In genomic region chr5:53196387-53197088, GRCm38 (mm10) we compare ENCODE assay signal across 10 mouse cellular contexts. TPM values are rescaled to one million over a fixed set of nuclear protein-coding genes. Genes with fewer than 3 reads are reported as not detected.
DNase-seq lines count a peak whose midpoint lies in the region; ATAC-seq and TF ChIP-seq lines count a peak whose summit lies in the region.
"Had no signal": no experiment of that assay in that cellular context is flagged by ENCODE, and none has a peak within 500 bp of the region (broad histone marks: within the 10 kb centered on the region; RNA-seq: fewer than 3 reads in every experiment).

No protein-coding gene starts in this region.

- no peaks in the 10 kb centered on the region for H3K36me3 ChIP-seq in hindbrain, embryonic 16.5 days (ENCODE audit: control insufficient read depth, insufficient read depth, low read length)
- H3K36me3 ChIP-seq in hindbrain, embryonic 12.5 days, result no peaks in the 10 kb centered on the region
- H3K36me3 ChIP-seq: embryonic facial prominence, embryonic 10.5 days; lung, embryonic 15.5 days had no signal

- 82% methylated on average over 10 of the region's 10 CpGs for WGBS in hindbrain, embryonic 16.5 days
- WGBS in hindbrain, embryonic 12.5 days, result 77% methylated on average over 10 of the region's 10 CpGs

- no peak overlapping the region for H3K4me2 ChIP-seq in hindbrain, embryonic 16.5 days (ENCODE audit: low read length)
- H3K4me2 ChIP-seq in hindbrain, embryonic 12.5 days (replicated peaks), result no peak overlapping the region
- H3K4me2 ChIP-seq: lung, embryonic 15.5 days had no signal

- DNase-seq in Patski (ENCODE audit: low read depth, low spot score), result peak; percentile 27
- DNase-seq in cerebellum, postnatal 36 days, result peak; percentile 62 to 67
- peak; percentile 88 to 93 for DNase-seq in kidney, postnatal 36 days
- DNase-seq in thymus, adult 18-20 months, result no peak
- DNase-seq in thymus, postnatal 36 days, result no peak
- no peak for DNase-seq in thymus, postnatal 10 days (ENCODE audit: low spot score in 2 of 2)

- no peaks in the 10 kb centered on the region for H3K27me3 ChIP-seq in hindbrain, embryonic 16.5 days (replicated peaks; ENCODE audit: control insufficient read depth, insufficient read depth, low read length)
- H3K27me3 ChIP-seq in hindbrain, embryonic 12.5 days, result no peaks in the 10 kb centered on the region
- H3K27me3 ChIP-seq in Patski, result no peaks in the 10 kb centered on the region
- H3K27me3 ChIP-seq: lung, embryonic 15.5 days had no signal

- no peaks in the 10 kb centered on the region for H3K4me1 ChIP-seq in hindbrain, embryonic 16.5 days (ENCODE audit: control insufficient read depth, insufficient read depth, low read depth, low read length)
- no peaks in the 10 kb centered on the region for H3K4me1 ChIP-seq in hindbrain, embryonic 12.5 days
- H3K4me1 ChIP-seq: embryonic facial prominence, embryonic 10.5 days; lung, embryonic 15.5 days had no signal

- no peak for TF ChIP-seq CTCF in Patski (IDR thresholded peaks at IDR 0.05)

- H3K9ac ChIP-seq in hindbrain, embryonic 16.5 days (ENCODE audit: low read depth, low read length), result no peak overlapping the region
- H3K9ac ChIP-seq in hindbrain, embryonic 12.5 days, result no peak overlapping the region
- H3K9ac ChIP-seq: lung, embryonic 15.5 days had no signal

- H3K9me3 ChIP-seq in hindbrain, embryonic 16.5 days (ENCODE audit: control insufficient read depth, low read length), result no peaks in the 10 kb centered on the region
- H3K9me3 ChIP-seq in hindbrain, embryonic 12.5 days (replicated peaks), result no peaks in the 10 kb centered on the region
- H3K9me3 ChIP-seq: embryonic facial prominence, embryonic 10.5 days; lung, embryonic 15.5 days had no signal

- POLR2A ChIA-PET in Patski (lab: Charles Lee), result no interaction called here

- peak; percentile 21; the same call in 1 of the 2 replicates for ATAC-seq in hindbrain, embryonic 16.5 days
- ATAC-seq in hindbrain, embryonic 12.5 days (ENCODE audit: low FRiP score), result no peak
- peak; percentile 73 for ATAC-seq in Patski

- in situ Hi-C loops in Patski (cut with MboI; ENCODE audit: low pct_unique_long_range_greater_than_20kb), result no loop called here

- H3K27ac ChIP-seq in hindbrain, embryonic 16.5 days (ENCODE audit: low read depth, low read length), result no peak overlapping the region
- H3K27ac ChIP-seq in hindbrain, embryonic 12.5 days, result no peak overlapping the region
- H3K27ac ChIP-seq: embryonic facial prominence, embryonic 10.5 days; lung, embryonic 15.5 days had no signal

- CTCF ChIA-PET in Patski (lab: Charles Lee), result no interaction called here

- H3K4me3 ChIP-seq in hindbrain, embryonic 16.5 days (ENCODE audit: low read length), result no peak overlapping the region
- no peak overlapping the region for H3K4me3 ChIP-seq in hindbrain, embryonic 12.5 days
- H3K4me3 ChIP-seq: embryonic facial prominence, embryonic 10.5 days; lung, embryonic 15.5 days had no signal

RNA-seq across cellular contexts. Expression of gene Sel1l3, which starts 17.2 kb away (rescaled TPM):
- polyA plus RNA-seq in hindbrain, embryonic 16.5 days (2015; fragmentation: Nextera tagmentation; extraction: Ambion mirVana), result 5.6 and 6.2 TPM in 2 replicates
- polyA plus RNA-seq in hindbrain, embryonic 12.5 days (2016; fragmentation: Nextera tagmentation; extraction: Ambion mirVana), result 4.8 and 5.1 TPM in 2 replicates
- polyA plus RNA-seq in Patski (2021), result 8.1 TPM

Comparison
In these comparisons a context has a peak if more than half of its experiments do, and no peak if none do; other contexts are left out.
1. DNase-seq: peak in Patski (single experiment), cerebellum, postnatal 36 days (2 of 2) and kidney, postnatal 36 days (2 of 2); none in thymus, adult 18-20 months (0 of 2), thymus, postnatal 36 days (0 of 2) and thymus, postnatal 10 days (0 of 2).